Mouse (Mus musculus): ENCODE measurements at regions not wholly inside any gene's neighbourhood (a gene's known extent, or its start where the extent isn't known, plus 50 kb on each side); places are given as distances from the start of the nearest gene placed in this dataset.

GRCm38 (mm10) chr6:51144762-51145161 lies 287.7 kb upstream of the Nfe2l3 start:
- ATAC-seq (ENCODE audit: insufficient read depth): no peak

DNA sequence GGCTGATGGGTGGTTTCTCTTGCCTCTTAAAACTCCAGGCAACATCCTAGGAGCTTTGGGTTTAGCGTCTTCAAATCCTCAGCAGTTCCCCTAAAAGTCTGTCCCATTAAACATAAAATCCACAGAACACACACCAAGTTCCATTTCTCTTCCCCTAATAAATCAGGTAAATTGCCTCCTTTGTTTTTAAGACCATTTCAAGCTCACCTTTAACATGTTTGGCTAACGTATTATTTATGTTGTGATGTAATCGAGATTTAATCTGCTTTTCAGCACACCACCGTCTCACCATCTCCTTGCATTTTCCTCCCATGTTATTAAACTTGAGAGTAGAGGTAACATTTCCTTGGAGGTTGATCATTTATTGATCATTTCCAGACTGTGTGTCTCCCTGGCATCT lies 286.6 kb upstream of the Nfe2l3 start:
- TF ChIP-seq CTCF (IDR thresholded peaks at IDR 0.05; ENCODE audit: low read depth) (no peak), EP300 (IDR thresholded peaks at IDR 0.05; ENCODE audit: low read depth) (no peak)
- Histone ChIP-seq H3K27me3 (ENCODE audit: control insufficient read depth, insufficient read depth, low read length) (no peaks in the 10 kb centered on the region), H3K4me2 (ENCODE audit: low read depth) (no peak overlapping the region), H3K36me3 (replicated peaks; ENCODE audit: control insufficient read depth, insufficient read depth, low read depth) (no peaks in the 10 kb centered on the region), H3K4me3 (ENCODE audit: insufficient read depth in 1 of 2, low read depth in 2 of 2, low read length in 2 of 2) (no peak overlapping the region), H3K9ac (replicated peaks) (no peak overlapping the region), H3K9me3 (ENCODE audit: control insufficient read depth, low read length) (no peaks in the 10 kb centered on the region), H3K27ac (no peak overlapping the region), H3K4me1 (replicated peaks; ENCODE audit: control insufficient read depth in 2 of 2, insufficient read depth in 2 of 2, low read length in 1 of 2) (no peaks in the 10 kb centered on the region)
- no peak for DNase-seq (ENCODE audit: low read depth in 3 of 3, low spot score in 3 of 3)
- WGBS (ENCODE audit: insufficient replicate concordance): 67% methylated on average over 4 of the region's 4 CpGs
- no peak for ATAC-seq (ENCODE audit: insufficient read depth)

More at GRCm38 (mm10) chr6:51144762-51145161, 287.7 kb upstream of the Nfe2l3 start:
- no peak for DNase-seq (ENCODE audit: low read depth in 3 of 3, low spot score in 3 of 3)
- TF ChIP-seq CTCF (IDR thresholded peaks at IDR 0.05; ENCODE audit: low read depth): no peak
- no peak for TF ChIP-seq EP300 (IDR thresholded peaks at IDR 0.05; ENCODE audit: low read depth)
- Histone ChIP-seq H3K27ac (no peak overlapping the region), H3K4me3 (ENCODE audit: insufficient read depth in 1 of 2, low read depth in 2 of 2, low read length in 2 of 2) (no peak overlapping the region), H3K27me3 (ENCODE audit: control insufficient read depth, insufficient read depth, low read length) (no peaks in the 10 kb centered on the region), H3K4me2 (ENCODE audit: low read depth) (no peak overlapping the region), H3K4me1 (replicated peaks; ENCODE audit: control insufficient read depth in 2 of 2, insufficient read depth in 2 of 2, low read length in 1 of 2) (no peaks in the 10 kb centered on the region), H3K9ac (replicated peaks) (no peak overlapping the region), H3K9me3 (ENCODE audit: control insufficient read depth, low read length) (no peaks in the 10 kb centered on the region), H3K36me3 (replicated peaks; ENCODE audit: control insufficient read depth, insufficient read depth, low read depth) (no peaks in the 10 kb centered on the region)
- WGBS (ENCODE audit: insufficient replicate concordance): 59% methylated on average over 11 of the region's 11 CpGs

DNA sequence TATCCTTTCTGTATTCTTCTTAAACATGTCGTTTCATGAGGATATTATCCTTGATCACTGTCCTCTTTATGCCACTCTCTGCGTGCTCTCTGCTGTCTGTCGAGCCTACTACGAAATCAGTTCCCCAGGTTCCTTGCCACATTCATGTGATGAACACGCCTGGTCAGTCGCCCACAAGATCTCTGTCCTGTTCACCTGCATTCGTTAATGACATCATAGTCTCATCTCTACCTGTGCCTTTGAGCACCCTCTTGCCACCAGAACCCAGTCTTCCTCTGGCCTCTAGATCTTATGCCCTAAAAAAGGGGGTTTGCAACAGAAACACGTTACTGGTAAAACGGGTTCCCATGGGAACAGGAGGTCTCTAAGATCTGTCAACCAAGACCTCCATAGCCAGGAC lies 283.6 kb upstream of the Nfe2l3 start:
- no peak overlapping the region for H3K4me2 ChIP-seq (ENCODE audit: low read depth)
- no peaks in the 10 kb centered on the region for H3K27me3 ChIP-seq (ENCODE audit: control insufficient read depth, insufficient read depth, low read length)
- ATAC-seq (ENCODE audit: insufficient read depth): no peak
- H3K4me3 ChIP-seq (ENCODE audit: insufficient read depth in 1 of 2, low read depth in 2 of 2, low read length in 2 of 2): no peak overlapping the region
- TF ChIP-seq CTCF (IDR thresholded peaks at IDR 0.05; ENCODE audit: low read depth) (no peak), EP300 (IDR thresholded peaks at IDR 0.05; ENCODE audit: low read depth) (no peak)
- no peak overlapping the region for H3K27ac ChIP-seq
- no peak overlapping the region for H3K9ac ChIP-seq (replicated peaks)
- no peaks in the 10 kb centered on the region for H3K36me3 ChIP-seq (replicated peaks; ENCODE audit: control insufficient read depth, insufficient read depth, low read depth)
- 73% methylated on average over 9 of the region's 9 CpGs for WGBS (ENCODE audit: insufficient replicate concordance)
- no peaks in the 10 kb centered on the region for H3K4me1 ChIP-seq (replicated peaks; ENCODE audit: control insufficient read depth in 2 of 2, insufficient read depth in 2 of 2, low read length in 1 of 2)
- H3K9me3 ChIP-seq (ENCODE audit: control insufficient read depth, low read length): no peaks in the 10 kb centered on the region
- DNase-seq (ENCODE audit: low read depth in 3 of 3, low spot score in 3 of 3): no peak

DNA sequence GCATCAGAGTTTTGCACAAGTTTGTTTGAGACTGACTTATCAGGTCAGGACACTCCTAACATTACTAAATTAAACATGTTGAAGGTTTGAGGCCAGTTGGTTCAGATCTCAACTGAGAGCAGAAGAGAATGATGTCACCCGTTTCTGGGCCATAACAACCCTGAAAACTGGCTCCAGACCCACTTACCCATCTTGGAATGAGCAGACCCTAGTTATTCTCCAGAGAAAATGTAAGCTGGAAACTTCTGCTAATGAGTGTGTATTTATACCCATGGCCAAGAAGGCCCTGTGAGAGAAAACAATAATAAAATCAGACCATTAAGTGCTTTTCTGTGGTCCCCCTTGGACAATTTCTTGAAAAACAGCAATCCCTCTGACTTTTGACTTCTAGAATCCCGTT lies 282.4 kb upstream of the Nfe2l3 start:
- ATAC-seq (ENCODE audit: insufficient read depth): no peak
- H3K9me3 ChIP-seq (ENCODE audit: control insufficient read depth, low read length): no peaks in the 10 kb centered on the region
- no peaks in the 10 kb centered on the region for H3K36me3 ChIP-seq (replicated peaks; ENCODE audit: control insufficient read depth, insufficient read depth, low read depth)
- WGBS (ENCODE audit: insufficient replicate concordance): 42% methylated on average over 2 of the region's 2 CpGs
- no peaks in the 10 kb centered on the region for H3K4me1 ChIP-seq (replicated peaks; ENCODE audit: control insufficient read depth in 2 of 2, insufficient read depth in 2 of 2, low read length in 1 of 2)
- no peak overlapping the region for H3K9ac ChIP-seq (replicated peaks)
- no peak overlapping the region for H3K4me3 ChIP-seq (ENCODE audit: insufficient read depth in 1 of 2, low read depth in 2 of 2, low read length in 2 of 2)
- TF ChIP-seq CTCF (IDR thresholded peaks at IDR 0.05; ENCODE audit: low read depth) (no peak), EP300 (IDR thresholded peaks at IDR 0.05; ENCODE audit: low read depth) (no peak)
- no peak overlapping the region for H3K4me2 ChIP-seq (ENCODE audit: low read depth)
- DNase-seq (ENCODE audit: low read depth in 3 of 3, low spot score in 3 of 3): no peak
- no peak overlapping the region for H3K27ac ChIP-seq
- H3K27me3 ChIP-seq (ENCODE audit: control insufficient read depth, insufficient read depth, low read length): no peaks in the 10 kb centered on the region

DNA sequence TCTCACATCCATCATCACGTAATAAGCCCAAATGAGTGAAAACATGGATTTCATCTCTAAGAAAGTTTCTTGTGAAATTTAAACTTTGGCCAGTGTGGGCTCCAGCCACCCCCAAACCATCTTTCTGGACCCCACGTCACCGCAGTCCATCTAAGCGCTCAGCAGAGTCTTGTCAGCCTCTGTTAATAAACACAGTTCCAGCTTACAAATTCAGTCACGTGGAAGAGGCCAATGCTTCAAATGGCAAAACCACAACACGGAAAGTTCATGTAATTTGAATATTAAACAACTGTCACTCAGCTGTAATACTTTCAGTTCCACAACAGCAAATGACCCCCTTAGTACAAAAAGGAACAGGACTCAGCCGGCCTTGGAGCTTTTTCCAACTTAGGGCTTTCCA lies 282.0 kb upstream of the Nfe2l3 start:
- no peak overlapping the region for H3K4me2 ChIP-seq (ENCODE audit: low read depth)
- 68% methylated on average over 7 of the region's 7 CpGs for WGBS (ENCODE audit: insufficient replicate concordance)
- DNase-seq (ENCODE audit: low read depth in 3 of 3, low spot score in 3 of 3) (no peak), ATAC-seq (ENCODE audit: insufficient read depth) (no peak)
- H3K27ac ChIP-seq: no peak overlapping the region
- no peaks in the 10 kb centered on the region for H3K9me3 ChIP-seq (ENCODE audit: control insufficient read depth, low read length)
- H3K4me1 ChIP-seq (replicated peaks; ENCODE audit: control insufficient read depth in 2 of 2, insufficient read depth in 2 of 2, low read length in 1 of 2): no peaks in the 10 kb centered on the region
- no peak overlapping the region for H3K4me3 ChIP-seq (ENCODE audit: insufficient read depth in 1 of 2, low read depth in 2 of 2, low read length in 2 of 2)
- no peak overlapping the region for H3K9ac ChIP-seq (replicated peaks)
- no peaks in the 10 kb centered on the region for H3K36me3 ChIP-seq (replicated peaks; ENCODE audit: control insufficient read depth, insufficient read depth, low read depth)
- no peaks in the 10 kb centered on the region for H3K27me3 ChIP-seq (ENCODE audit: control insufficient read depth, insufficient read depth, low read length)
- TF ChIP-seq EP300 (IDR thresholded peaks at IDR 0.05; ENCODE audit: low read depth): no peak
- TF ChIP-seq CTCF (IDR thresholded peaks at IDR 0.05; ENCODE audit: low read depth): no peak

Data from liver, embryonic 14.5 days (tissue).